Mouse (Mus musculus) embryonic stem cell, embryonic (primary cell): ENCODE results near the gene Arhgap42.

Source experiments
- CTCF ChIA-PET, 4 experiments: fragments of 300-600 bp in 2 of 4; fragments of 350-600 bp in 2 of 4; sonication (Branson Sonifier 250); formaldehyde crosslinking; loops; one replicate each; lab custom pipeline; 2022; ENCODE audit warnings: inconsistent platforms in 2 of 4; lab: Charles Lee
- POLR2A ChIA-PET, 4 experiments: fragments of 300-600 bp in 2 of 4; fragments of 350-600 bp in 2 of 4; sonication (Branson Sonifier 250); formaldehyde crosslinking; loops; one replicate each; lab custom pipeline; 2022; ENCODE audit warnings: antibody characterized with exemption in 4 of 4, inconsistent platforms in 1 of 4; lab: Charles Lee

The Arhgap42 gene

GRCm38 (mm10) chr9:9173091-9173490 lies 65.8 kb downstream of the Arhgap42 start:
- POLR2A ChIA-PET, result interaction anchor here in 1 of 4 experiments (0.5 kb wide), 1 partner anchor 95 kb away, joined by 3 read pairs; no protein-coding TSS in a partner anchor
- CTCF ChIA-PET, result no interaction called here

- ChIA-PET POLR2A (interaction anchor here in 1 of 4 experiments (1.1 kb wide), 2 partner anchors 10 to 33 kb away, joined by 3 read pairs; no protein-coding TSS in a partner anchor), CTCF (no interaction called here)
These were observed 67.6 kb downstream of the Arhgap42 start for GRCm38 (mm10) chr9:9171146-9171816.

GRCm38 (mm10) chr9:9165641-9166063 lies 73.2 kb downstream of the Arhgap42 start:
- CTCF ChIA-PET, result interaction anchor here in 1 of 4 experiments (0.6 kb wide), 1 partner anchor 211 kb away, joined by 3 read pairs; no protein-coding TSS in a partner anchor
- POLR2A ChIA-PET, result interaction anchor here in 1 of 4 experiments (1.0 to 1.3 kb wide), 3 partner anchors 23 to 73 kb away, joined by 3 to 4 read pairs (median 3); partner anchors contain the start of gene Arhgap42

- POLR2A ChIA-PET, result interaction anchor here in 1 of 4 experiments (0.7 to 1.4 kb wide), 4 partner anchors 39 to 109 kb away, joined by 3 to 4 read pairs (median 3); no protein-coding TSS in a partner anchor
- CTCF ChIA-PET, result interaction anchor here in 1 of 4 experiments (0.9 kb wide), 1 partner anchor 13 kb away, joined by 3 read pairs; no protein-coding TSS in a partner anchor
These were observed 78.2 kb downstream of the Arhgap42 start for GRCm38 (mm10) chr9:9160736-9161135.

- ChIA-PET CTCF (no interaction called here), POLR2A (interaction anchor here in 2 of 4 experiments (0.7 to 0.8 kb wide), 3 partner anchors 16 to 230 kb away, joined by 3 to 4 read pairs (median 3); no protein-coding TSS in a partner anchor)
These were observed 80.7 kb downstream of the Arhgap42 start for GRCm38 (mm10) chr9:9158241-9158640.

- CTCF ChIA-PET, result interaction anchor here in 1 of 4 experiments (0.7 kb wide), 1 partner anchor 116 kb away, joined by 5 read pairs; no protein-coding TSS in a partner anchor
These were observed 81.5 kb downstream of the Arhgap42 start for GRCm38 (mm10) chr9:9157425-9157824.

GRCm38 (mm10) chr9:9154636-9155035 lies 84.3 kb downstream of the Arhgap42 start:
- CTCF ChIA-PET, result no interaction called here
- POLR2A ChIA-PET, result interaction anchor here in 1 of 4 experiments (0.7 kb wide), 1 partner anchor 12 kb away, joined by 3 read pairs; no protein-coding TSS in a partner anchor

More at GRCm38 (mm10) chr9:9157425-9157824, 81.5 kb downstream of the Arhgap42 start:
- POLR2A ChIA-PET, result interaction anchor here in 1 of 4 experiments (0.7 to 0.8 kb wide), 3 partner anchors 12 to 105 kb away, joined by 3 read pairs; no protein-coding TSS in a partner anchor

- POLR2A ChIA-PET, result interaction anchor here in 1 of 4 experiments (1.0 to 1.7 kb wide), 3 partner anchors 11 to 125 kb away, joined by 3 to 5 read pairs (median 5); no protein-coding TSS in a partner anchor
- CTCF ChIA-PET, result no interaction called here
These were observed 94.4 kb downstream of the Arhgap42 start for GRCm38 (mm10) chr9:9144301-9145121.

GRCm38 (mm10) chr9:9143102-9143501 lies 95.8 kb downstream of the Arhgap42 start:
- ChIA-PET CTCF (no interaction called here), POLR2A (no interaction called here)

GRCm38 (mm10) chr9:9142561-9142960 lies 96.3 kb downstream of the Arhgap42 start:
- POLR2A ChIA-PET, result interaction anchor here in 2 of 4 experiments (0.5 to 0.6 kb wide), 2 partner anchors 12 to 28 kb away, joined by 3 read pairs; no protein-coding TSS in a partner anchor

GRCm38 (mm10) chr9:9142144-9142543 lies 96.8 kb downstream of the Arhgap42 start:
- ChIA-PET POLR2A (interaction anchor here in 2 of 4 experiments (0.5 to 0.6 kb wide), 3 partner anchors 12 to 27 kb away, joined by 3 read pairs; no protein-coding TSS in a partner anchor), CTCF (no interaction called here)

More at GRCm38 (mm10) chr9:9142561-9142960, 96.3 kb downstream of the Arhgap42 start:
- CTCF ChIA-PET, result no interaction called here

GRCm38 (mm10) chr9:9128996-9129694 lies 109.8 kb downstream of the Arhgap42 start:
- POLR2A ChIA-PET, result no interaction called here
- CTCF ChIA-PET, result no interaction called here

GRCm38 (mm10) chr9:9127041-9127755 lies 111.7 kb downstream of the Arhgap42 start:
- ChIA-PET POLR2A (no interaction called here), CTCF (interaction anchor here in 1 of 4 experiments (0.5 kb wide), 1 partner anchor 32 kb away, joined by 5 read pairs; no protein-coding TSS in a partner anchor)

- POLR2A ChIA-PET, result no interaction called here
- CTCF ChIA-PET, result no interaction called here
These were observed 114.7 kb downstream of the Arhgap42 start for GRCm38 (mm10) chr9:9124156-9124555.

GRCm38 (mm10) chr9:9114266-9114665 lies 124.6 kb downstream of the Arhgap42 start:
- POLR2A ChIA-PET, result interaction anchor here in 2 of 4 experiments (0.5 to 0.8 kb wide), 3 partner anchors 87 to 1146 kb away, joined by 3 to 4 read pairs (median 3); no protein-coding TSS in a partner anchor
- CTCF ChIA-PET, result interaction anchor here in 1 of 4 experiments (0.7 kb wide), 1 partner anchor 63 kb away, joined by 3 read pairs; no protein-coding TSS in a partner anchor

GRCm38 (mm10) chr9:9113847-9114246 lies 125.1 kb downstream of the Arhgap42 start:
- POLR2A ChIA-PET, result interaction anchor here in 1 of 4 experiments (0.8 kb wide), 1 partner anchor 86 kb away, joined by 3 read pairs; no protein-coding TSS in a partner anchor

GRCm38 (mm10) chr9:9112921-9113320 lies 126.0 kb downstream of the Arhgap42 start:
- ChIA-PET POLR2A (interaction anchor here in 1 of 4 experiments (0.6 kb wide), 1 partner anchor 533 kb away, joined by 3 read pairs; no protein-coding TSS in a partner anchor), CTCF (no interaction called here)

More at GRCm38 (mm10) chr9:9113847-9114246, 125.1 kb downstream of the Arhgap42 start:
- CTCF ChIA-PET, result no interaction called here
